Mouse (Mus musculus): ENCODE results near the gene Chl1.

DNA sequence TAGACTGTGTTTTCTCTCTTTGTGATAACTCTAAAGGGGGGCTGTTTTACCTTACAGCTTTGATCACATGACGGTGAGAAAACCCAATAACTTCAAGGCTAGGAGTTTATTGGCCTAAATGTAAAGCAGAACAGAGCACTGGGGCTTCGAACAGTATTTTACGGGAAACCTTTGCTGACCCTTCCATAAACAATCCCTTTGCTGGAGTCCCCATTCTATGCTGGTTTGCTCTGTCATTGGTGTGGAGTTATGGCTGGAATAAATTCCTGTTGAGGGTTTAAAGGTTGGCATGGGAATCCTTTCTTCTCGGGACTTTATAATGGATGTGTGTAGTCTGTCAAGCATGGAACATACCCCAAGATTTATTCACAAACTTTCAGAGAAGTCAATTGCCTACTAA, 12.0 kb upstream of the Chl1 start:
- TF ChIP-seq CTCF (IDR thresholded peaks at IDR 0.05; ENCODE audit: borderline replicate concordance, insufficient read depth, low read depth, low read length) (no peak), POLR2A (IDR thresholded peaks at IDR 0.05; ENCODE audit: borderline replicate concordance, insufficient read depth, low read length) (no peak)

Data from cerebellum, adult 2 months (tissue).